8 mouse cellular contexts compared by ENCODE assay signal in genomic region chr12:111537796-111538291, GRCm38 (mm10). TPM values are rescaled to one million over a fixed set of nuclear protein-coding genes. Genes with fewer than 3 reads are reported as not detected.
DNase-seq lines count a peak whose midpoint lies in the region; ATAC-seq and TF ChIP-seq lines count a peak whose summit lies in the region.

Eif5 (plus strand) TSS chr12:111538016.

- no peak for TF ChIP-seq RAD21 in CH12.LX (IDR thresholded peaks at IDR 0.05; ENCODE audit: low read depth, low read length)

- peaks cover 29 to 40% of the 10 kb centered on the region in 2 experiments for H3K36me3 ChIP-seq in CH12.LX (replicated peaks in 1 of 2; ENCODE audit: control insufficient read depth in 1 of 2, insufficient read depth in 1 of 2, low read length in 1 of 2)
- peaks cover 9% of the 10 kb centered on the region; the same call in 1 of the 2 replicates for H3K36me3 ChIP-seq in forebrain, embryonic 11.5 days (ENCODE audit: control insufficient read depth, insufficient read depth, low read length)
- peaks cover 31% of the 10 kb centered on the region for H3K36me3 ChIP-seq in heart, embryonic 16.5 days (ENCODE audit: control insufficient read depth, insufficient read depth)
- peaks cover 40% of the 10 kb centered on the region for H3K36me3 ChIP-seq in liver, embryonic 15.5 days (replicated peaks)
- H3K36me3 ChIP-seq in neural tube, embryonic 12.5 days: peaks cover 37% of the 10 kb centered on the region

- ATAC-seq in forebrain, embryonic 11.5 days (replicated peaks; ENCODE audit: low FRiP score): peak; percentile 99
- peak; percentile 97 for ATAC-seq in heart, embryonic 16.5 days (replicated peaks; ENCODE audit: extremely low read depth, insufficient read depth, low FRiP score)
- peak; percentile 92 for ATAC-seq in liver, embryonic 15.5 days (ENCODE audit: insufficient read depth)
- peak; percentile 99 for ATAC-seq in neural tube, embryonic 12.5 days (ENCODE audit: low FRiP score, low read depth)

- WGBS in forebrain, embryonic 11.5 days: under 1% methylated on average over 40 of the region's 47 CpGs
- WGBS in heart, embryonic 16.5 days: under 1% methylated on average over 47 of the region's 47 CpGs
- under 1% methylated on average over 46 of the region's 47 CpGs for WGBS in liver, embryonic 15.5 days (ENCODE audit: insufficient replicate concordance)
- 1% methylated on average over 47 of the region's 47 CpGs for WGBS in neural tube, embryonic 12.5 days

- peak within 1 kb of the TSS; percentile 80 for H3K27ac ChIP-seq in CH12.LX (ENCODE audit: insufficient read depth, low read depth)
- peak within 1 kb of the TSS; percentile 95 for H3K27ac ChIP-seq in forebrain, embryonic 11.5 days (ENCODE audit: low read depth, low read length)
- peak within 1 kb of the TSS; percentile 99 for H3K27ac ChIP-seq in heart, embryonic 16.5 days (ENCODE audit: low read length)
- H3K27ac ChIP-seq in liver, embryonic 15.5 days (replicated peaks): peak within 1 kb of the TSS; percentile 97
- peak within 1 kb of the TSS; percentile 97 for H3K27ac ChIP-seq in neural tube, embryonic 12.5 days

- peak within 1 kb of the TSS; percentile 71 to 95 (median 83) for H3K4me3 ChIP-seq in CH12.LX (replicated peaks in 1 of 3; ENCODE audit: low read depth in 2 of 3, low read length in 2 of 3, poor library complexity in 1 of 3)
- peak within 1 kb of the TSS; percentile 97 for H3K4me3 ChIP-seq in forebrain, embryonic 11.5 days (ENCODE audit: low read depth, low read length)
- H3K4me3 ChIP-seq in heart, embryonic 16.5 days (ENCODE audit: low read length): peak within 1 kb of the TSS; percentile 97
- peak within 1 kb of the TSS; percentile 95 for H3K4me3 ChIP-seq in liver, embryonic 15.5 days (replicated peaks)
- H3K4me3 ChIP-seq in neural tube, embryonic 12.5 days: peak within 1 kb of the TSS; percentile 95

- TF ChIP-seq CTCF in CH12.LX (conservative IDR thresholded peaks at IDR 0.05 in 1 of 2, IDR thresholded peaks at IDR 0.05 in 1 of 2; ENCODE audit: low read depth in 2 of 2, low read length in 2 of 2): no peak

- DNase-seq in CH12.LX (ENCODE audit: extremely low read depth): peak; percentile 99
- peak; percentile 97 for DNase-seq in c-Kit-positive CD71-positive TER-119-negative erythroid progenitor cells, embryonic 14.5 days (ENCODE audit: low read depth)
- peak; percentile 100 for DNase-seq in forebrain, embryonic 11.5 days (ENCODE audit: low spot score)
- DNase-seq in kidney, postnatal 36 days: peak; percentile 99
- DNase-seq in telencephalon, adult 2 months (ENCODE audit: low read depth, low spot score): peak; percentile 98

- H3K4me1 ChIP-seq in CH12.LX (ENCODE audit: control insufficient read depth in 1 of 2, insufficient read depth in 2 of 2): peaks cover 7 to 58% of the 10 kb centered on the region in 2 experiments
- peaks cover 6% of the 10 kb centered on the region; the same call in 1 of the 2 replicates for H3K4me1 ChIP-seq in forebrain, embryonic 11.5 days (replicated peaks; ENCODE audit: control insufficient read depth, insufficient read depth, low read length)
- peaks cover 27% of the 10 kb centered on the region for H3K4me1 ChIP-seq in heart, embryonic 16.5 days (ENCODE audit: control insufficient read depth, insufficient read depth, low read length)
- H3K4me1 ChIP-seq in liver, embryonic 15.5 days (replicated peaks): peaks cover 66% of the 10 kb centered on the region
- H3K4me1 ChIP-seq in neural tube, embryonic 12.5 days: peaks cover 28% of the 10 kb centered on the region

- peaks cover 38% of the 10 kb centered on the region for H3K79me2 ChIP-seq in CH12.LX (replicated peaks; ENCODE audit: control insufficient read depth, extremely low read depth, insufficient read depth, poor library complexity, severe bottlenecking)

- TF ChIP-seq POLR2A in CH12.LX (IDR thresholded peaks at IDR 0.05; ENCODE audit: low read depth, low read length): peak; percentile 93

- TF ChIP-seq EP300 in CH12.LX (IDR thresholded peaks at IDR 0.05; ENCODE audit: low read length): no peak

- H3K4me2 ChIP-seq in CH12.LX (ENCODE audit: insufficient read depth, low read depth, poor library complexity, severe bottlenecking): peak within 1 kb of the TSS; percentile 96
- H3K4me2 ChIP-seq in forebrain, embryonic 11.5 days (ENCODE audit: low read depth, low read length, severe bottlenecking): peak within 1 kb of the TSS; percentile 88
- H3K4me2 ChIP-seq in heart, embryonic 16.5 days (ENCODE audit: low read depth, low read length): peak within 1 kb of the TSS; percentile 65
- H3K4me2 ChIP-seq in liver, embryonic 15.5 days: peak within 1 kb of the TSS; percentile 73
- peak within 1 kb of the TSS; percentile 83 for H3K4me2 ChIP-seq in neural tube, embryonic 12.5 days (replicated peaks)

- H3K9ac ChIP-seq in CH12.LX (ENCODE audit: insufficient read depth, low read depth): peak within 1 kb of the TSS; percentile 100
- peak within 1 kb of the TSS; percentile 98 for H3K9ac ChIP-seq in forebrain, embryonic 11.5 days (ENCODE audit: low read length)
- peak within 1 kb of the TSS; percentile 99 for H3K9ac ChIP-seq in heart, embryonic 16.5 days (ENCODE audit: low read length)
- peak within 1 kb of the TSS; percentile 97 for H3K9ac ChIP-seq in liver, embryonic 15.5 days
- H3K9ac ChIP-seq in neural tube, embryonic 12.5 days: peak within 1 kb of the TSS; percentile 96

- H3K27me3 ChIP-seq in CH12.LX (replicated peaks): no peaks in the 10 kb centered on the region
- H3K27me3 ChIP-seq in forebrain, embryonic 11.5 days (ENCODE audit: control insufficient read depth, insufficient read depth, low read length): no peaks in the 10 kb centered on the region
- H3K27me3 ChIP-seq in heart, embryonic 16.5 days (ENCODE audit: control insufficient read depth, insufficient read depth, low read length): no peaks in the 10 kb centered on the region
- H3K27me3 ChIP-seq in liver, embryonic 15.5 days: peaks cover 20% of the 10 kb centered on the region
- H3K27me3 ChIP-seq in neural tube, embryonic 12.5 days (replicated peaks): no peaks in the 10 kb centered on the region

- in situ Hi-C loops in CH12.LX (cut with MboI; ENCODE audit: low pct_ligation_motif_present, low pct_unique_long_range_greater_than_20kb, low sequenced_read_pairs): no loop called here

- no peaks in the 10 kb centered on the region for H3K9me3 ChIP-seq in CH12.LX (replicated peaks; ENCODE audit: low read length)
- no peaks in the 10 kb centered on the region for H3K9me3 ChIP-seq in forebrain, embryonic 11.5 days (ENCODE audit: control insufficient read depth, low read length)
- no peaks in the 10 kb centered on the region for H3K9me3 ChIP-seq in heart, embryonic 16.5 days (replicated peaks; ENCODE audit: control insufficient read depth, low read length)
- no peaks in the 10 kb centered on the region for H3K9me3 ChIP-seq in liver, embryonic 15.5 days (replicated peaks)
- no peaks in the 10 kb centered on the region for H3K9me3 ChIP-seq in neural tube, embryonic 12.5 days

- dilution Hi-C loops in CH12.LX (cut with MboI; ENCODE audit: extremely low pct_ligation_motif_present, extremely low pct_unique_long_range_greater_than_20kb, low sequenced_read_pairs): no loop called here

TF ChIP-seq in CH12.LX, 34 proteins besides CTCF, POLR2A, EP300 and RAD21 (continues in another document):
- peak; percentile 98 for TF ChIP-seq TCF12 (IDR thresholded peaks at IDR 0.05; ENCODE audit: low read depth, low read length)
- TF ChIP-seq CHD2 (IDR thresholded peaks at IDR 0.05; ENCODE audit: low read length): peak; percentile 100
- peak; percentile 90; the same call in 1 of the 2 replicates for TF ChIP-seq KAT2A (IDR thresholded peaks at IDR 0.05; ENCODE audit: insufficient replicate concordance, low read length)
- no peak for TF ChIP-seq ZKSCAN1 (IDR thresholded peaks at IDR 0.05; ENCODE audit: borderline replicate concordance, low read depth, low read length)
- no peak for TF ChIP-seq ZNF384 (IDR thresholded peaks at IDR 0.05; ENCODE audit: low read depth, low read length)
- peak; percentile 90 for TF ChIP-seq NELFE (IDR thresholded peaks at IDR 0.05; ENCODE audit: low read depth, low read length)
- TF ChIP-seq GABPA (IDR thresholded peaks at IDR 0.05; ENCODE audit: insufficient replicate concordance, low read depth, low read length): peak; percentile 20; the same call in 1 of the 2 replicates
- peak; percentile 29; the same call in 1 of the 2 replicates for TF ChIP-seq BHLHE40 (IDR thresholded peaks at IDR 0.05; ENCODE audit: low read depth, low read length)
- TF ChIP-seq ELF1 (IDR thresholded peaks at IDR 0.05; ENCODE audit: low read depth, low read length): peak; percentile 93
- TF ChIP-seq USF1 (IDR thresholded peaks at IDR 0.05; ENCODE audit: low read depth, low read length): no peak
- no peak for TF ChIP-seq CHD1 (IDR thresholded peaks at IDR 0.05; ENCODE audit: low read depth, low read length)
- TF ChIP-seq POLR2AphosphoS2 (IDR thresholded peaks at IDR 0.05; ENCODE audit: low read depth, low read length): peak; percentile 84; the same call in 1 of the 2 replicates
- TF ChIP-seq JUND (conservative IDR thresholded peaks at IDR 0.05; ENCODE audit: low read depth, low read length): no peak
- TF ChIP-seq TBP (conservative IDR thresholded peaks at IDR 0.05; ENCODE audit: low read depth, low read length): peak; percentile 86; the same call in 1 of the 2 replicates
- no peak for TF ChIP-seq RCOR1 (conservative IDR thresholded peaks at IDR 0.05; ENCODE audit: low read depth, low read length)
- no peak for TF ChIP-seq E2F4 (IDR thresholded peaks at IDR 0.05; ENCODE audit: insufficient replicate concordance, low read depth, low read length)
- TF ChIP-seq JUN (IDR thresholded peaks at IDR 0.05; ENCODE audit: insufficient read depth, low read depth, low read length): no peak
- TF ChIP-seq UBTF (IDR thresholded peaks at IDR 0.05; ENCODE audit: low read depth, low read length): peak; percentile 83; the same call in 1 of the 2 replicates
- TF ChIP-seq MAFK (IDR thresholded peaks at IDR 0.05; ENCODE audit: insufficient replicate concordance, low read length): no peak
- TF ChIP-seq PAX5 (IDR thresholded peaks at IDR 0.05; ENCODE audit: low read length): no peak
- TF ChIP-seq IRF4 (IDR thresholded peaks at IDR 0.05; ENCODE audit: low read depth, low read length): peak; percentile 67
- no peak; the same call in 1 of the 2 replicates for TF ChIP-seq ETS1 (conservative IDR thresholded peaks at IDR 0.05; ENCODE audit: low read depth, low read length)
- TF ChIP-seq USF2 (conservative IDR thresholded peaks at IDR 0.05; ENCODE audit: low read depth, low read length): no peak

RNA-seq across cellular contexts. Expression of gene Eif5, which starts in this region (rescaled TPM):
- total RNA-seq in CH12.LX (2012; rRNA removed) (118 and 129 TPM in 2 replicates), CH12.LX (2014; rRNA removed) (156 and 182 TPM in 2 replicates)
- polyA plus RNA-seq in CH12.LX (2012; ENCODE audit: insufficient read length, low read depth): 282 and 284 TPM in 2 replicates
- 673 and 736 TPM in 2 replicates for polyA plus RNA-seq in forebrain, embryonic 11.5 days (2014; fragmentation: Nextera tagmentation; extraction: Ambion mirVana)
- 366 and 390 TPM in 2 replicates for polyA plus RNA-seq in heart, embryonic 16.5 days (2015; fragmentation: Nextera tagmentation; extraction: Ambion mirVana)
- 499 and 578 TPM in 2 replicates for polyA plus RNA-seq in liver, embryonic 15.5 days (2015; fragmentation: Nextera tagmentation; extraction: Ambion mirVana)
- polyA plus RNA-seq in neural tube, embryonic 12.5 days (2016; fragmentation: Nextera tagmentation; extraction: Ambion mirVana): 650 and 706 TPM in 2 replicates

Comparison
In these comparisons a context has a peak if more than half of its experiments do, and no peak if none do; other contexts are left out.
1. Peak in every context shown above with its lines: DNase-seq, ATAC-seq, H3K4me3 ChIP-seq and H3K27ac ChIP-seq.